Mouse (Mus musculus): ENCODE data around the gene Trpm3. TPM values are rescaled to one million over a fixed set of nuclear protein-coding genes. Genes with fewer than 3 reads are reported as not detected.

Gene Trpm3
- polyA plus RNA-seq, 1 experiment from 2014 or later = 0.51 TPM

DNA sequence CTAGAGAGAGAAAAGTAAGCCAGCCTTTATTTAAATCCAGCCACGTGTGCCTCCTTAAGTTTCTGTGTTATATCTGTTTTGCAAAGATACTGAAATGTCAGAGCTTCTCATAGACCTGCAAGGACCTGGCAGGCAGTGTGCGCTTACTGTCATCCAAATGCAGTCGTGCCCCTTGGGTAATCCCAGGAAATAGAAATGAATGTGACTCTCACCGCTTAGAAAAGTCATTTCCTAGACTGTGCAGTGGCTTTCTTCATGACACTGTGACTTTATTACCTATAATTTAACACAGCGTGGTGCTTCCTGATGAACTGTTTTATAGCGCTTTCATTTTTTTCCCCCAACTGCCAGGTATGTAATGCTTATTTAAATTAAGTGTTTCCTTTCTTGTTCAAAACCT lies 379.7 kb downstream of the Trpm3 start:
- H3K4me2 ChIP-seq (replicated peaks; ENCODE audit: low read depth, low read length) = no peak overlapping the region
- 72% methylated on average over 6 of the region's 6 CpGs for WGBS
- no peaks in the 10 kb centered on the region for H3K9me3 ChIP-seq (ENCODE audit: low read length)
- TF ChIP-seq CTCF (IDR thresholded peaks at IDR 0.05) = no peak
- TF ChIP-seq EP300 (IDR thresholded peaks at IDR 0.05) = no peak
- no peak overlapping the region for H3K4me3 ChIP-seq (ENCODE audit: low read depth, low read length)
- no peak overlapping the region for H3K9ac ChIP-seq (replicated peaks; ENCODE audit: low read depth)
- H3K27me3 ChIP-seq (replicated peaks; ENCODE audit: insufficient read depth, low read length) = no peaks in the 10 kb centered on the region
- no peak overlapping the region for H3K27ac ChIP-seq (ENCODE audit: low read length)
- ATAC-seq (no peak), DNase-seq (ENCODE audit: low spot score) (no peak)
- H3K4me1 ChIP-seq (ENCODE audit: insufficient read depth, low read depth, low read length) = no peaks in the 10 kb centered on the region
- no peaks in the 10 kb centered on the region for H3K36me3 ChIP-seq (ENCODE audit: insufficient read depth, low read length)

DNA sequence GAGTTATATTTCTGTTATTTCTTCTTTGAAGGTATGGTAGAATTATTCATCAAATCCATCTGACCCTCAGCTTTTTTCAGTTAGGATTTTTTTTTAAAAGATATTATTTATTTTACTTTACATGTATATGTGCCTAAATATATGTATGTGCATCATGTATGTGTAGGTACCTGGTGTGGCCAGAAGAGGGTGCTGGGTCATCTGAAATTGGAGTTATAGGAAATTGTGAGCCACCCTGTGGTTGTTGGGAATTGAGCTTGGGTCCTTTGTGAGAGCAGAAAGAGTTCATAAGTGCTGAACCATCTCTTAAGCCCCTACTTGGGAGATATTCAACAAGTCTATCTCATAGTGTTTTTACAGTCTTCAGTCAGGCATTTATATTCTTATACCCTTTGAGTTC lies 389.1 kb downstream of the Trpm3 start:
- Histone ChIP-seq H3K9ac (replicated peaks; ENCODE audit: low read depth) (no peak overlapping the region), H3K27ac (ENCODE audit: low read length) (no peak overlapping the region), H3K36me3 (ENCODE audit: insufficient read depth, low read length) (no peaks in the 10 kb centered on the region), H3K4me3 (ENCODE audit: low read depth, low read length) (no peak overlapping the region), H3K9me3 (ENCODE audit: low read length) (no peaks in the 10 kb centered on the region), H3K4me1 (ENCODE audit: insufficient read depth, low read depth, low read length) (no peaks in the 10 kb centered on the region), H3K27me3 (replicated peaks; ENCODE audit: insufficient read depth, low read length) (no peaks in the 10 kb centered on the region), H3K4me2 (replicated peaks; ENCODE audit: low read depth, low read length) (no peak overlapping the region)
- TF ChIP-seq EP300 (IDR thresholded peaks at IDR 0.05) = no peak
- TF ChIP-seq CTCF (IDR thresholded peaks at IDR 0.05) = 0 out of 2 replicates have a peak, but pooled peaks have one; percentile 5
- DNase-seq (ENCODE audit: low spot score) (no peak), ATAC-seq (no peak)

DNA sequence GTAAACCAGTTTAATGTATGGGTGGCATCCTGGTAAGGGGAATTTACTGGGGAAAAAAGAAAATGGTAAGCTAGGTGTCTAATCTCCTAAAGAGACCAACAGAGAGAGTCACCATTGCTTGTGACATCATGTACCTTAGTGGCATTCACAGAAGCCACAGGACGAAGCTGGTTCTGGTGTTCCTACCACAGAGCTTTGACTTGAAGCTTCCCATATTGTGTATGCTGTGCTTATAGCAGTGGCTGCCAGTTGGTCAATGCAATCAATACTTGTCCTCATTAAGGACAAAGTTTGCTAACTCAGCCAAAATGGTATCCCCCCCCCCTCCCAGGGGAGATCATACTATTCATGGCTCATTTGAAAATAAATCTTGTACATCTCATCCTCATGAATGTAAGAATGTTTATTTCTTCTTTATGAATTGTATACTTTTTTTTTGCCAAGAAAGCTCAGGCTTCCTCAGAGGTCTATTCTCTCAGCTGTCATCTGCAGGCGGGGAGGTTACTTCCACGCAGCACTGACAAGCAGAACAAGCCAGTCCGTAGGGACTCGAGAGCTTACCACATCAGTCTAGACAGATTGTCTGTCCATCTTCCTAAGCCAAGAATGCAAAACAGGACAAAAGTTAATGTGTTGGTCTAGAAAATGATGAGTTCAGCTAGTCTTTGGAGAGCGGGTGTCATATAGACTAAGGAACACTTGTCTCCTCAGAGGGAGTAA lies 404.3 kb downstream of the Trpm3 start:
- 68% methylated on average over 6 of the region's 6 CpGs for WGBS
- no peaks in the 10 kb centered on the region for H3K36me3 ChIP-seq (ENCODE audit: insufficient read depth, low read length)
- TF ChIP-seq EP300 (IDR thresholded peaks at IDR 0.05) = no peak
- H3K4me3 ChIP-seq (ENCODE audit: low read depth, low read length) = no peak overlapping the region
- ATAC-seq (no peak), DNase-seq (ENCODE audit: low spot score) (peak; percentile 5)
- no peak overlapping the region for H3K9ac ChIP-seq (replicated peaks; ENCODE audit: low read depth)
- no peaks in the 10 kb centered on the region for H3K27me3 ChIP-seq (replicated peaks; ENCODE audit: insufficient read depth, low read length)
- H3K9me3 ChIP-seq (ENCODE audit: low read length) = no peaks in the 10 kb centered on the region
- no peaks in the 10 kb centered on the region for H3K4me1 ChIP-seq (ENCODE audit: insufficient read depth, low read depth, low read length)
- no peak overlapping the region for H3K4me2 ChIP-seq (replicated peaks; ENCODE audit: low read depth, low read length)
- H3K27ac ChIP-seq (ENCODE audit: low read length) = no peak overlapping the region

DNA sequence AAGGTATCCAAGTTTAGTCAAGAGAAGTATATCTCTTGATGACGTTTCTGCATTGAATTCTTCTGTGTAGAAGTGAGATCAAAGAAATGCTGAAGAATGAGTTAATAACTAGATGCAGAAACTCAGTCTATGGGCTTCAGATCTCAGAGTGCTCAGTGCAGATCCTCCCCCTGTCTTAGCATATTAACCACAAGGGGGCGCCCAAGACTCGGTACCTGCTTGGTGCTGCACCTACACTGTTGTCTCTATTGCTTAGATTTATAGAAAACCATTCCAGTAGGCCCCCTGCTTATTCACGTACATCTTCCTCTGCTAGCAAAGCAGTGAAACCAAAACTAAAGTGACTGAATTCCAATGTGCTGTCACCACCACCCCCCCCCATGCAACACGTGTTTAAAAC lies 413.3 kb downstream of the Trpm3 start:
- H3K4me3 ChIP-seq (ENCODE audit: low read depth, low read length) = no peak overlapping the region
- ATAC-seq (no peak), DNase-seq (ENCODE audit: low spot score) (peak; percentile 44)
- no peak overlapping the region for H3K27ac ChIP-seq (ENCODE audit: low read length)
- H3K9me3 ChIP-seq (ENCODE audit: low read length) = no peaks in the 10 kb centered on the region
- no peak overlapping the region for H3K4me2 ChIP-seq (replicated peaks; ENCODE audit: low read depth, low read length)
- peak; percentile 78 for TF ChIP-seq CTCF (IDR thresholded peaks at IDR 0.05)
- TF ChIP-seq EP300 (IDR thresholded peaks at IDR 0.05) = no peak
- H3K27me3 ChIP-seq (replicated peaks; ENCODE audit: insufficient read depth, low read length) = no peaks in the 10 kb centered on the region
- no peaks in the 10 kb centered on the region for H3K36me3 ChIP-seq (ENCODE audit: insufficient read depth, low read length)
- no peaks in the 10 kb centered on the region for H3K4me1 ChIP-seq (ENCODE audit: insufficient read depth, low read depth, low read length)
- 25% methylated on average over 5 of the region's 5 CpGs for WGBS
- H3K9ac ChIP-seq (replicated peaks; ENCODE audit: low read depth) = no peak overlapping the region

DNA sequence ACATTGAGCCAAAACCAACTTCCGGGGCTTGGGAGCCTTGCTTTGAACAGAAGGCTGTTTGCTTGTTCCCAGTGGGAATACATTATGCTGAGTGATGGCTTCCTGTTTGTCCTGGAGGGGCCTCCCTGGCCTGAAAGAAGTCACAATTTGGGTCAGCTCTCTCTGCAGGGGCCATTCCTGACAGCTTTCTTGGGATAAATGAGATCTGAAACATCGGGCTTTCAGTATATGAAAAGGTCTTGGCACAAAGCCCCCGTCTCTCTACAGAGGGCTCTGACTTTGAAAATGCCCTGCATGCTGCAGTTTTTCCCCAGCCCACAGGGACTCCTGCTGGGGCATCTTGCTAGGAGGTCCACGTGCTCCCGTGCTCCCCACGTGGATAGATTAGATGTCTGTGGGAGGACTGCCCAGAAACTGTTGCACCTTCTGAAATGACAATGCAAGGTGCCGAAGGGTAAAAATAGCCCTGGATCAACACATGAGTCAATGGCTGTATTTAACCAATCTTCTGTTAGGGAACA lies 415.6 kb downstream of the Trpm3 start:
- TF ChIP-seq CTCF (IDR thresholded peaks at IDR 0.05) (no peak), EP300 (IDR thresholded peaks at IDR 0.05) (no peak)
- Histone ChIP-seq H3K27me3 (replicated peaks; ENCODE audit: insufficient read depth, low read length) (no peaks in the 10 kb centered on the region), H3K4me3 (ENCODE audit: low read depth, low read length) (no peak overlapping the region), H3K4me2 (replicated peaks; ENCODE audit: low read depth, low read length) (no peak overlapping the region), H3K9ac (replicated peaks; ENCODE audit: low read depth) (no peak overlapping the region), H3K36me3 (ENCODE audit: insufficient read depth, low read length) (no peaks in the 10 kb centered on the region), H3K4me1 (ENCODE audit: insufficient read depth, low read depth, low read length) (no peaks in the 10 kb centered on the region), H3K9me3 (ENCODE audit: low read length) (no peaks in the 10 kb centered on the region), H3K27ac (ENCODE audit: low read length) (no peak overlapping the region)
- DNase-seq (ENCODE audit: low spot score) = peak; percentile 18
- WGBS = 28% methylated on average over 7 of the region's 7 CpGs
- ATAC-seq = peak; percentile 55

DNA sequence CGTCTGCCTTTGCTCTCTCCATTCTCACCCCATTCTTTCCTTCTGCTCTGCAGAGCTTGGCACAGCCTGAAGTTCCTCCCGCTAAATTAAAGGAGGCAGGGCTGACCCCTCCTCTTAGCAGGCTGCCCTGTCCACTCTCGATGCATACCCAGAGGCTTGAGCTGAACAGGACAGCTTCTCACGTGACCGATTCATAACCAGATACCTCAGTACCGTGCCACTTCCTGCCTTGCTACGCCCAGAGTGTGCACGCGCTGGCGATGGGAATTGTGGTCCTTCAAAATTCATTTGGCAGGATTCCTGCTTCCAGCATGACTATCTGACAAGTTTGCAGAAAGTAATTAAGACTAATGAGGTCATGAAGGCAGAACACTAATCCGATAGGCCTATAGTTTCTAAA lies 433.6 kb downstream of the Trpm3 start:
- ATAC-seq (no peak), DNase-seq (ENCODE audit: low spot score) (no peak)
- 57% methylated on average over 11 of the region's 11 CpGs for WGBS
- TF ChIP-seq EP300 (IDR thresholded peaks at IDR 0.05) (no peak), CTCF (IDR thresholded peaks at IDR 0.05) (no peak)
- Histone ChIP-seq H3K4me3 (ENCODE audit: low read depth, low read length) (no peak overlapping the region), H3K27me3 (replicated peaks; ENCODE audit: insufficient read depth, low read length) (no peaks in the 10 kb centered on the region), H3K4me2 (replicated peaks; ENCODE audit: low read depth, low read length) (no peak overlapping the region), H3K9me3 (ENCODE audit: low read length) (no peaks in the 10 kb centered on the region), H3K27ac (ENCODE audit: low read length) (no peak overlapping the region), H3K9ac (replicated peaks; ENCODE audit: low read depth) (no peak overlapping the region), H3K4me1 (ENCODE audit: insufficient read depth, low read depth, low read length) (no peaks in the 10 kb centered on the region), H3K36me3 (ENCODE audit: insufficient read depth, low read length) (no peaks in the 10 kb centered on the region)

Measured in lung, postnatal 0 days (tissue).